Mouse (Mus musculus) stomach, postnatal 0 days (tissue): ENCODE measurements at regions not wholly inside any gene's neighbourhood (a gene's known extent, or its start where the extent isn't known, plus 50 kb on each side); places are given as distances from the start of the nearest gene placed in this dataset.

Experiments used
- ATAC-seq: fragments of 200-750 bp; cut with Nextera tagmentation; 2 replicates; pipeline ENCODE4 v1.8.0; 2017; ENCODE audit not compliant: low FRiP score, low TSS enrichment
- DNase-seq: peaks from one replicate; pipeline ENCODE4 v3.0.0-alpha.2; 2016; ENCODE audit warnings: low spot score
- H3K27ac ChIP-seq: fragments of 300-500 bp; sonication (generic); replicated peaks from 2 replicates; pipeline ENCODE4 v1.5.1; 2014; ENCODE audit warnings: mild to moderate bottlenecking, control low read depth
- H3K27me3 ChIP-seq: fragments of 300-500 bp; sonication (generic); 2 replicates; pipeline ENCODE4 v1.6.1; 2014; ENCODE audit warnings: low read length; ENCODE audit not compliant: control insufficient read depth, insufficient read depth
- H3K36me3 ChIP-seq: fragments of 300-500 bp; sonication (generic); 2 replicates; pipeline ENCODE4 v1.6.1; 2014; ENCODE audit warnings: low read length, mixed read lengths; ENCODE audit not compliant: control insufficient read depth, insufficient read depth
- H3K4me1 ChIP-seq: fragments of 300-500 bp; sonication (generic); replicated peaks from 2 replicates; pipeline ENCODE4 v1.6.1; 2014; ENCODE audit warnings: antibody characterized with exemption; ENCODE audit not compliant: control insufficient read depth, insufficient read depth
- H3K4me2 ChIP-seq: fragments of 300-500 bp; sonication (generic); replicated peaks from 2 replicates; pipeline ENCODE4 v1.6.1; 2014; ENCODE audit warnings: low read depth, mild to moderate bottlenecking, control low read depth, moderate library complexity
- H3K4me3 ChIP-seq: fragments of 300-500 bp; sonication (generic); 2 replicates; pipeline ENCODE4 v1.5.1; 2014; ENCODE audit warnings: low read depth, low read length, control low read depth
- H3K9ac ChIP-seq: fragments of 300-500 bp; sonication (generic); 2 replicates; pipeline ENCODE4 v1.6.1; 2014; ENCODE audit warnings: mild to moderate bottlenecking, low read length, control low read depth, mixed read lengths
- H3K9me3 ChIP-seq: fragments of 300-500 bp; sonication (generic); 2 replicates; pipeline ENCODE4 v1.6.1; 2016; ENCODE audit warnings: low read length; ENCODE audit not compliant: control insufficient read depth
- CTCF ChIP-seq: IDR thresholded peaks from 2 replicates; pipeline ENCODE4 v1.5.1; 2016; ENCODE audit warnings: antibody characterized with exemption, low read depth, mild to moderate bottlenecking, moderate library complexity
- EP300 ChIP-seq: optimal IDR thresholded peaks from 2 replicates; pipeline ENCODE3; 2016; ENCODE audit warnings: antibody characterized with exemption
- WGBS: fragments of 180-500 bp; shearing (Covaris S2); extraction: QIAGEN DNeasy Blood & Tissue Kit; methylation state at CpG from one replicate; pipeline ENCODE4 v1.1.7; 2014; 5-methylcytosine and 5-hydroxymethylcytosine counted together

GRCm38 (mm10) chr10:92625781-92626180 is 96.4 kb downstream of the Nedd1 start:
- 75% methylated on average over 7 of the region's 7 CpGs for WGBS
- DNase-seq, result no peak
- no peaks in the 10 kb centered on the region for H3K9me3 ChIP-seq
- no peak overlapping the region for H3K4me2 ChIP-seq
- H3K27me3 ChIP-seq, result no peaks in the 10 kb centered on the region
- TF ChIP-seq CTCF, result no peak
- H3K4me1 ChIP-seq, result no peaks in the 10 kb centered on the region
- no peak for ATAC-seq
- no peaks in the 10 kb centered on the region for H3K36me3 ChIP-seq
- H3K9ac ChIP-seq, result no peak overlapping the region
- no peak overlapping the region for H3K27ac ChIP-seq
- H3K4me3 ChIP-seq, result no peak overlapping the region

GRCm38 (mm10) chr10:92615684-92616379 is 106.4 kb downstream of the Nedd1 start:
- Histone ChIP-seq H3K4me1 (no peaks in the 10 kb centered on the region), H3K9ac (no peak overlapping the region), H3K4me3 (no peak overlapping the region), H3K36me3 (no peaks in the 10 kb centered on the region), H3K27ac (no peak overlapping the region), H3K27me3 (no peaks in the 10 kb centered on the region), H3K9me3 (no peaks in the 10 kb centered on the region), H3K4me2 (no peak overlapping the region)
- DNase-seq (no peak), ATAC-seq (no peak)
- 75% methylated on average over 4 of the region's 5 CpGs for WGBS
- TF ChIP-seq EP300 (no peak), CTCF (no peak)

- Histone ChIP-seq H3K27me3 (no peaks in the 10 kb centered on the region), H3K4me2 (no peak overlapping the region), H3K4me3 (no peak overlapping the region), H3K27ac (no peak overlapping the region), H3K4me1 (no peaks in the 10 kb centered on the region), H3K36me3 (no peaks in the 10 kb centered on the region), H3K9me3 (no peaks in the 10 kb centered on the region), H3K9ac (no peak overlapping the region)
- TF ChIP-seq EP300, result no peak
- no peak for TF ChIP-seq CTCF
- DNase-seq, result no peak
- WGBS, result 79% methylated on average over 6 of the region's 6 CpGs
- ATAC-seq, result no peak
These were observed 107.9 kb downstream of the Nedd1 start for GRCm38 (mm10) chr10:92614341-92614740.

- no peak for TF ChIP-seq CTCF
- no peak for TF ChIP-seq EP300
- WGBS, result 73% methylated on average over 3 of the region's 3 CpGs
These were observed 111.2 kb downstream of the Nedd1 start for GRCm38 (mm10) chr10:92611060-92611459.

GRCm38 (mm10) chr10:92606761-92607160 is 115.5 kb downstream of the Nedd1 start:
- Histone ChIP-seq H3K27me3 (no peaks in the 10 kb centered on the region), H3K36me3 (no peaks in the 10 kb centered on the region), H3K9ac (no peak overlapping the region), H3K4me3 (no peak overlapping the region), H3K4me1 (no peaks in the 10 kb centered on the region), H3K9me3 (no peaks in the 10 kb centered on the region), H3K4me2 (no peak overlapping the region), H3K27ac (no peak overlapping the region)
- WGBS, result 30% methylated on average over 4 of the region's 4 CpGs
- ATAC-seq (no peak), DNase-seq (no peak)
- TF ChIP-seq CTCF (no peak), EP300 (no peak)

More at GRCm38 (mm10) chr10:92611060-92611459, 111.2 kb downstream of the Nedd1 start:
- DNase-seq (no peak), ATAC-seq (no peak)
- Histone ChIP-seq H3K4me2 (no peak overlapping the region), H3K9ac (no peak overlapping the region), H3K36me3 (no peaks in the 10 kb centered on the region), H3K27ac (no peak overlapping the region), H3K27me3 (no peaks in the 10 kb centered on the region), H3K4me1 (no peaks in the 10 kb centered on the region), H3K9me3 (no peaks in the 10 kb centered on the region), H3K4me3 (no peak overlapping the region)

GRCm38 (mm10) chr10:92605646-92606045 is 116.6 kb downstream of the Nedd1 start:
- H3K36me3 ChIP-seq, result no peaks in the 10 kb centered on the region
- H3K4me3 ChIP-seq, result no peak overlapping the region
- ATAC-seq (no peak), DNase-seq (no peak)
- 91% methylated on average over 3 of the region's 3 CpGs for WGBS
- no peaks in the 10 kb centered on the region for H3K4me1 ChIP-seq
- H3K9ac ChIP-seq, result no peak overlapping the region
- TF ChIP-seq EP300, result no peak
- TF ChIP-seq CTCF, result no peak
- no peak overlapping the region for H3K4me2 ChIP-seq
- H3K27me3 ChIP-seq, result no peaks in the 10 kb centered on the region
- no peaks in the 10 kb centered on the region for H3K9me3 ChIP-seq
- H3K27ac ChIP-seq, result no peak overlapping the region
